ENCODE assay signal across 11 mouse cellular contexts in genomic region chr1:106062891-106063590, GRCm38 (mm10).
"Had no signal": no experiment of that assay in that cellular context is flagged by ENCODE, and none has a peak within 500 bp of the region (broad histone marks: within the 10 kb centered on the region; RNA-seq: fewer than 3 reads in every experiment).

No protein-coding gene starts in this region.

- H3K27me3 ChIP-seq: limb, embryonic 13.5 days; midbrain, embryonic 12.5 days; stomach, embryonic 15.5 days had no signal

- H3K9me3 ChIP-seq: limb, embryonic 13.5 days; midbrain, embryonic 12.5 days; stomach, embryonic 15.5 days had no signal

- DNase-seq: kidney, adult 8-10 months; kidney, postnatal 25 days; lung, postnatal 10 days; lung, postnatal 4 days; right cerebral cortex, postnatal 14 days; thymus, adult 2 months; thymus, postnatal 25 days had no signal

- H3K27ac ChIP-seq: limb, embryonic 13.5 days; midbrain, embryonic 12.5 days; stomach, embryonic 15.5 days had no signal

- H3K4me1 ChIP-seq: stomach, embryonic 15.5 days had no signal

- H3K9ac ChIP-seq: limb, embryonic 13.5 days; lung, embryonic 14.5 days; midbrain, embryonic 12.5 days; stomach, embryonic 15.5 days had no signal

- H3K36me3 ChIP-seq: limb, embryonic 13.5 days; midbrain, embryonic 12.5 days; stomach, embryonic 15.5 days had no signal

- H3K4me2 ChIP-seq: limb, embryonic 13.5 days; lung, embryonic 14.5 days; midbrain, embryonic 12.5 days; stomach, embryonic 15.5 days had no signal

- H3K4me3 ChIP-seq: limb, embryonic 13.5 days; midbrain, embryonic 12.5 days; stomach, embryonic 15.5 days had no signal
